Mouse (Mus musculus) limb, embryonic 11.5 days (tissue): Measurements from ENCODE around the gene Eva1a. TPM values are rescaled to one million over a fixed set of nuclear protein-coding genes. Genes with fewer than 3 reads are reported as not detected.

Experiments used
- ATAC-seq: fragments of 200-750 bp; cut with Nextera tagmentation; 2 replicates; pipeline ENCODE4 v1.8.0; 2017; ENCODE audit warnings: low read depth; ENCODE audit not compliant: insufficient number of reproducible peaks, low FRiP score, low TSS enrichment
- DNase-seq: peaks from one replicate; pipeline ENCODE4 v3.0.0-alpha.2; 2015; ENCODE audit warnings: low spot score
- H3K27ac ChIP-seq: fragments of 300-500 bp; sonication (generic); replicated peaks from 2 replicates; pipeline ENCODE4 v1.5.1; 2014; ENCODE audit warnings: low read depth, mild to moderate bottlenecking, low read length
- H3K27me3 ChIP-seq: fragments of 300-500 bp; sonication (generic); 2 replicates; pipeline ENCODE4 v1.6.1; 2014; ENCODE audit warnings: mild to moderate bottlenecking, low read length, mixed read lengths; ENCODE audit not compliant: control insufficient read depth, insufficient read depth
- H3K36me3 ChIP-seq: fragments of 300-500 bp; sonication (generic); 2 replicates; pipeline ENCODE4 v1.6.1; 2014; ENCODE audit warnings: mild to moderate bottlenecking, low read length, moderate library complexity, mixed read lengths; ENCODE audit not compliant: control insufficient read depth, insufficient read depth
- H3K4me1 ChIP-seq: fragments of 300-500 bp; sonication (generic); 2 replicates; pipeline ENCODE4 v1.6.1; 2014; ENCODE audit warnings: low read length, mixed read lengths; ENCODE audit not compliant: control insufficient read depth, insufficient read depth
- H3K4me2 ChIP-seq: fragments of 300-500 bp; sonication (generic); 2 replicates; pipeline ENCODE4 v1.6.1; 2014; ENCODE audit warnings: low read depth, mild to moderate bottlenecking, moderate library complexity; ENCODE audit not compliant: severe bottlenecking
- H3K4me3 ChIP-seq: fragments of 300-500 bp; sonication (generic); 2 replicates; pipeline ENCODE4 v1.5.1; 2014; ENCODE audit warnings: low read depth, low read length
- H3K9ac ChIP-seq: fragments of 300-500 bp; sonication (generic); 2 replicates; pipeline ENCODE4 v1.6.1; 2014; ENCODE audit warnings: mild to moderate bottlenecking, low read length
- H3K9me3 ChIP-seq: fragments of 300-500 bp; sonication (generic); 2 replicates; pipeline ENCODE4 v1.6.1; 2016; ENCODE audit warnings: low read length; ENCODE audit not compliant: control insufficient read depth
- WGBS: fragments of 180-500 bp; shearing (Covaris S2); extraction: QIAGEN DNeasy Blood & Tissue Kit; methylation state at CpG from one replicate; pipeline ENCODE4 v1.1.7; 2014; 5-methylcytosine and 5-hydroxymethylcytosine counted together
- polyA plus RNA-seq: library from polyadenylated mRNA; unstranded; fragments of >200 nt; fragmentation: Nextera tagmentation; extraction: Ambion mirVana; gene quantifications from 2 replicates; pipeline ENCODE4 v1.2.1, GENCODE M21; 2014

The Eva1a gene
- polyA plus RNA-seq = 16.7 and 19.7 TPM in 2 replicates

DNA sequence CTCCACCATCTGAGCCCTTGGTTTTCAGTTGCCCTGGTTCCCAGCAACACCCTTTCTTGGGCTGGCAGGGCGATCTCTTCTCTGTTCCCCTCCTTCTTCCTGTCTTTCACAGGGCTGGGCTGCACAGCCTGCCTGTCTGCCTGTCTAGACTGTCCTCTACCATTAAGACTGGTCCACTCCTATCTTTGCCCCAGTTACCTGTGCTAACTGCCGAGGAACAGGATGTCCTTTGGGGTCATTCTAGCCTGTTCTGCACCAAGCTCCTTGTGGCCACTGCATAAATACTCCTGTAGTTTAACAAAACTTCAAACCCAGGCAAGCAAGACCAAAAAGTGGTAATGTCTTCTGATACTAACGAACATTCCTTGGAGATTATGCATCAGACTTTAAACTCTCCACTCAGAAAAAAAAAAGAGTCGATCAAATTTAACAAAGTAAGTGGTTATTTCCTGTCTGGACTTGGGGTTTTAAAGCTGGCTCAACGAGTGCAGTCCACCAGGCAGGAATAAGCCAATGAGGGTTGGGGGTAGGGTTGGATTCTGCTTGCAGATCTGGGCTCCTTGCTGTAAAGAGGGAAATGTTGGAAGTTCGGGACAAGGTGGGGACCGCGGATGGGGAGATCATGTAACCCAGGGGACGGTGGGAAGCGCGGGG is at the start of gene Eva1a:
TSS of gene Eva1a (plus strand) at position 210 of the 654 bp plus-strand sequence.
- H3K4me1 ChIP-seq = peaks cover 13% of the 10 kb centered on the region
- 7% methylated on average over 11 of the region's 11 CpGs for WGBS

DNA sequence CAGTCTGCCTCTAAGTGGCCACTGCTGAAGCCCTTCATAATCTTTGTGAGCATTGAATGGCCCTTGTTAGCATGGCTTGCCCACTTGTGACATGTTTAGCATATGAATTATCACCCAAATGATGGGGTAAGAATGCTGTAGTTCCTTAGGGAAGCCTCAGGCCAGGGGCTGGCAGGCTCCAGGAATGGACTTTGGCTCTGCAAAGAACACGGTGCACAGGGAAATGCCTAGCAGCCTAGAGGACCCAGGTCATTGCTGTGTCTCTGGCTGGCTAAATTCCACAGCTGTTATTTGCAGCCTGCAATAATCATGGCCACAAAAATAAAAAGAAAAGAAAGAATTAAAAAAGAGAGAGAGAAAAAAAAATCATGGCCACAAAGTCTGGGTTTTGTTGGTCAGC is 28.5 kb upstream of the Eva1a start:
- DNase-seq (no peak), ATAC-seq (no peak)
- Histone ChIP-seq H3K36me3 (no peaks in the 10 kb centered on the region), H3K27me3 (no peaks in the 10 kb centered on the region), H3K27ac (no peak overlapping the region), H3K4me2 (no peak overlapping the region), H3K9me3 (no peaks in the 10 kb centered on the region), H3K4me1 (no peaks in the 10 kb centered on the region), H3K4me3 (no peak overlapping the region), H3K9ac (no peak overlapping the region)
- WGBS = 70% methylated on average over 1 of the region's 1 CpGs

More for the DNA sequence above, at the start of gene Eva1a:
- ATAC-seq = peak; percentile 24; the same call in 1 of the 2 replicates
- H3K36me3 ChIP-seq = no peaks in the 10 kb centered on the region
- peak; percentile 27 for DNase-seq
- H3K9ac ChIP-seq = peak within 1 kb of the TSS; percentile 77
- H3K4me2 ChIP-seq = peak within 1 kb of the TSS; percentile 88
- H3K4me3 ChIP-seq = peak within 1 kb of the TSS; percentile 62
- no peaks in the 10 kb centered on the region for H3K9me3 ChIP-seq
- H3K27me3 ChIP-seq = 0 out of 2 replicates have a peak, but pooled peaks cover 2% of the 10 kb centered on the region
- H3K27ac ChIP-seq = peak within 1 kb of the TSS; percentile 56

DNA sequence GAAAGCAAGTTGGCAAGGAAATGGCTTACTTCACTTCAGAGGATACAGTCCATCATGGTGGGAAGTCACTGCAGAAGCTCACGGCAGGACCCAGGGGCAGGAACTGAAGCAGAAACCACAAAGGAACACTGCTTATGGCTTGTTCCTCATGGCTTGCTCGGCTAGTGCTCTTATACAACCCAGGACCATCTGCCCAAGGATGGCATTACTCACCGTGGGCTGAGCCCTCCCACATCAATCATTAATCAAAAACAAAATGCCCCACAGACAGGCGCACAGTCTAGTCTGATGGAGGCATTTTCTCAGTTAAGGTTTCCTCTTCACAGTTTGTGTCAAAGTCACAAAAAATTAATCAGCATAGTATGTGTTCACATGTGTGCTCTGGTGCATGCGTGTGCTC is 19.8 kb upstream of the Eva1a start:
- H3K4me3 ChIP-seq = no peak overlapping the region
- no peak overlapping the region for H3K9ac ChIP-seq
- no peaks in the 10 kb centered on the region for H3K36me3 ChIP-seq
- no peaks in the 10 kb centered on the region for H3K27me3 ChIP-seq
- H3K27ac ChIP-seq = no peak overlapping the region
- no peaks in the 10 kb centered on the region for H3K9me3 ChIP-seq
- no peaks in the 10 kb centered on the region for H3K4me1 ChIP-seq
- no peak for DNase-seq
- WGBS = 88% methylated on average over 5 of the region's 5 CpGs
- no peak overlapping the region for H3K4me2 ChIP-seq
- ATAC-seq = no peak

DNA sequence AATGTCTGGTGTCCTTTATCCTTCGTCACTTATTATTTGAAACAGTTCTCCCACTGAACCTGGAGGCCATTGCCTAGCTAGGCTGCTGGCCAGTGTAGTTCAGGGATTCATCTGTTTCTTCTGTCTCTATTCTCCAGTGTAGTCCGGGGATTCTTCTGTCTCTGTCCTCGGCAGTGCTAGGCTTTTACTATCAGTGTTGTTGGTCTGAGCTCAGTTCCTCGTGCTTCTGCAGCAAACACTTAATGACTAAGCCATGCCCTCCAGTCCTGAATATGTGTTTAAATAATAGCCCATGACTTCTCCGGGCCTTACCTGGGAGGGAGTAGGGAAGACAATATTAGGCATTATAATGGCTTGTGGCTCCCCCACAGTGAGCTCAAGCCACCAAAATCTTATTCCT is 19.3 kb upstream of the Eva1a start:
- DNase-seq = no peak
- H3K4me2 ChIP-seq = no peak overlapping the region
- no peaks in the 10 kb centered on the region for H3K9me3 ChIP-seq
- no peaks in the 10 kb centered on the region for H3K27me3 ChIP-seq
- H3K4me3 ChIP-seq = no peak overlapping the region
- 87% methylated on average over 5 of the region's 5 CpGs for WGBS
- H3K9ac ChIP-seq = no peak overlapping the region
- ATAC-seq = no peak
- H3K36me3 ChIP-seq = no peaks in the 10 kb centered on the region
- H3K27ac ChIP-seq = no peak overlapping the region
- H3K4me1 ChIP-seq = no peaks in the 10 kb centered on the region

DNA sequence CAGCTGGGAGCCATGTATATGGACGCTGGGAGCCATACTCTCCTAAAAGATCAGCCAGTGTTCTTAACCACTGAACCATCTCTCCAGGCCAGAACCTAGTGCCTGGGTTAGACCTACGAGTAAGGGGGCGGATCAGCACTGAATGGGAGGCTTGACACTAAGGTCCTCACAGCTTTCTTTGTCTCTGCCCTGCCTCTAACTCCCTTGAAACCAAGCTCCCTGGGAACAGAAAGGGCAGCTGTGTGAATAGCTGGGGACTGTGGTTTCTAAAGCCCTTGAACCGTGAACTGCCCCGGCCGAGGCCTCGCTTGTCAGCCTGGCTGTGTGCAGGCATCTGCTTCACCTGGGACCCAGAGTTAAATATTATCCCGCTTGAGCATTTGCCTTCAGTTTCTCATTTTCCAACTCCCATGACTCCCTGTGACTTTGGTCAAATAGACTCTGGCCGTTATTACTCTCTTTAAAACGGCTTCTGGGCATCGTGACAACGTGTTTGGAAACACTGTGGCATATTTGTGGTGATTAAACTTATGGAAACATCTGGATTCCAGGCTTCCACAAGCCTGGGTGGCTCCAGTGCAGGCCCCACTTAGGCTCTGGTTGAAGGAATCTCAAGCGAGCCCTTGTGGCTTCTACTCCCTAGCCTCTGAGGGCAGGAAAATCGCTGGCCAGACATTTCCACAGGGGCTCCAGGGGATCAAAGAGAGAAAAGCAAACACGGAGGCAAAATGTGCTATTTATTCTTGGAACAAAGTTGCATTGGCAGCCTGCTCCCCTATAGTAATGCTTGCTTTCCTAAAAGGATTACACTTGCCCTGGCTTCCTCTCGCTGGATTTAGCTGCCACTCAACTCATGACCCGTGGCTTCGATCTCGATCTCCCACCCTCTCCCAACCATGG is 11.0 kb upstream of the Eva1a start:
- DNase-seq (peak; percentile 49), ATAC-seq (peak; percentile 59; the same call in 1 of the 2 replicates)
- H3K27ac ChIP-seq = peak overlapping the region; percentile 64
- H3K36me3 ChIP-seq = no peaks in the 10 kb centered on the region
- no peaks in the 10 kb centered on the region for H3K4me1 ChIP-seq
- H3K9ac ChIP-seq = no peak overlapping the region
- H3K4me2 ChIP-seq = no peak overlapping the region
- no peaks in the 10 kb centered on the region for H3K27me3 ChIP-seq
- no peaks in the 10 kb centered on the region for H3K9me3 ChIP-seq
- H3K4me3 ChIP-seq = no peak overlapping the region
- WGBS = 48% methylated on average over 19 of the region's 19 CpGs

DNA sequence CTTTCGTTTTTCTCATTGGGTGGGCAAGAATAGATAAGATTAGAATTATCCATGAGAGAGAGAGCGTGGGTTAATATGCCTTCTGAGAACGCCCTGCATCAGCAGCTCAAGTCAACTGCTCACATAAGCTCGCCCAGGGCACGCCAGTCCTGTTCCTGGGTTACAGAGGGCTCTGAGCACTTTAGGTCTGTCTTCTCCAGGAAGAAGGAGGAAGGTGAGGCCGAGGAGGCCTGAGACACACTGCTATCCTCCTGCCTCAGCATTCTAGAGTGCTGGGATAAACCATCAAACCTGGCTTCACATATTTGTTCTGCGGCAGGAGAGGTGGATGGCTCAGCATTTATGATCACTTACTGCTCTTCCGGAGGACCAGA is 10.3 kb upstream of the Eva1a start:
- H3K4me1 ChIP-seq = no peaks in the 10 kb centered on the region
- peak overlapping the region; percentile 64 for H3K27ac ChIP-seq
- H3K4me3 ChIP-seq = no peak overlapping the region
- H3K27me3 ChIP-seq = no peaks in the 10 kb centered on the region
- WGBS = 85% methylated on average over 8 of the region's 8 CpGs
- no peaks in the 10 kb centered on the region for H3K9me3 ChIP-seq
- no peaks in the 10 kb centered on the region for H3K36me3 ChIP-seq
- H3K9ac ChIP-seq = no peak overlapping the region
- no peak overlapping the region for H3K4me2 ChIP-seq
- ATAC-seq = no peak
- DNase-seq = no peak

DNA sequence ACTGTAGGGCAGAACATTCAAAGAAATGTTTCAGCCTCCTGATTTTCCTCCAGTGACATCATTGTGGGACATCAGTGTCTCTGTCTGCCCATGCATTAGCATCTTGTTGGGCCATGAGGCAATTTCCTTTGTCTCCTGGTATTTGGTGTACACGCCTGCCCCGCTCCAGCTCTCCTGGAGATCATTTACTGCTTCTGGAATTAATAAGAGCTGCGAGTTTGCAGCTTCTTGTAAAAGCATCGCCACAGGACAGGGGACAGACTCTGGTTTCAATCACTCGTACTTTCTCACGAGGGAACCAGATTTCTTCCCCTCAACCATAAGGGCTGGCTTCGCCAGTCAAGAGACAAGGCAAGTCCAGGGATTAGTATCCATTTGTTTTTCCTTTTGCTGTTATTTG is 3.6 kb upstream of the Eva1a start:
- Histone ChIP-seq H3K4me1 (peaks cover 5% of the 10 kb centered on the region), H3K27me3 (0 out of 2 replicates have a peak, but pooled peaks cover 2% of the 10 kb centered on the region), H3K36me3 (no peaks in the 10 kb centered on the region), H3K4me2 (no peak overlapping the region), H3K4me3 (no peak overlapping the region), H3K9ac (no peak overlapping the region), H3K9me3 (no peaks in the 10 kb centered on the region), H3K27ac (no peak overlapping the region)
- ATAC-seq = no peak
- DNase-seq = peak; percentile 42
- WGBS = 17% methylated on average over 7 of the region's 7 CpGs

DNA sequence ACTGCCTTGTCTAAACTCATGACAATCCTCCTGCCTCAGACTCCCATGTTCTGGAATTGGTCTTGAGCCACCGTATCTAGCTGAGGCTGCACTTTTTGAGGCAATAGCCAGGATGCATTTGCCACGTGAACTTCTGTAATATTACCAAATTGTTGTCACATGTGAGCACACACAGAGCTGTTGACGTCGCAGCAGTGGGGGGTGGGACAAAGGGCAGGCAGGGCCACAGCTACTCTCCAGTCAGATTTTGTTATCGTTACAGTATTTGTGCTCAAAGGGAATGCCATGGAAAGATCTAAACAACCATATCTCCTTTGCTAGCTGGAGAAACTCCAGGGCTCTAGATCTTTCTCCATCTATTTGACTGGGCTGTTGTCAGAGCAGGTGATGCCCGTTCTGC is 1.6 kb upstream of the Eva1a start:
- Histone ChIP-seq H3K4me1 (peaks cover 13% of the 10 kb centered on the region), H3K4me3 (no peak overlapping the region), H3K27me3 (0 out of 2 replicates have a peak, but pooled peaks cover 2% of the 10 kb centered on the region), H3K9ac (no peak overlapping the region), H3K9me3 (no peaks in the 10 kb centered on the region), H3K4me2 (no peak overlapping the region), H3K36me3 (no peaks in the 10 kb centered on the region), H3K27ac (no peak overlapping the region)
- ATAC-seq = no peak
- WGBS = 70% methylated on average over 6 of the region's 6 CpGs
- DNase-seq = no peak
